Mouse (Mus musculus) bone marrow, adult 2 months (tissue): Measurements from ENCODE around the gene Sp100. TPM values are rescaled to one million over a fixed set of nuclear protein-coding genes. Genes with fewer than 3 reads are reported as not detected.
"Not testable (repeated sequence)": the region's sequence is repeated elsewhere in the genome, so short reads cannot be mapped to it uniquely, and the experiment has no call there.

Source experiments
- H3K27ac ChIP-seq: fragments of 200-500 bp; 2 replicates; pipeline ENCODE4 v1.5.1; 2012; ENCODE audit warnings: low read depth, mild to moderate bottlenecking, control low read depth, inconsistent platforms, low read length; ENCODE audit not compliant: control insufficient read depth, poor library complexity, insufficient read depth
- H3K4me1 ChIP-seq: fragments of 200-500 bp; 2 replicates; pipeline ENCODE4 v1.6.1; 2011; ENCODE audit warnings: low read length; ENCODE audit not compliant: control insufficient read depth, insufficient read depth
- H3K4me3 ChIP-seq: fragments of 200-500 bp; replicated peaks from 2 replicates; pipeline ENCODE3; 2011; ENCODE audit warnings: mild to moderate bottlenecking, low read depth, low read length, control low read depth; ENCODE audit not compliant: control insufficient read depth
- CTCF ChIP-seq: fragments of 200-500 bp; IDR thresholded peaks from 2 replicates; pipeline ENCODE4 v1.5.1; 2011; ENCODE audit warnings: low read length, control low read depth; ENCODE audit not compliant: control insufficient read depth, insufficient read depth
- POLR2A ChIP-seq: fragments of 200-500 bp; IDR thresholded peaks from 2 replicates; pipeline ENCODE4 v1.6.1; 2011; ENCODE audit warnings: low read depth, mild to moderate bottlenecking, control low read depth, low read length, borderline replicate concordance; ENCODE audit not compliant: control insufficient read depth
- WGBS: fragments of 180-500 bp; shearing (Covaris S2); methylation state at CpG from one replicate; pipeline ENCODE4 v1.1.7; 2018; 5-methylcytosine and 5-hydroxymethylcytosine counted together
- polyA plus RNA-seq: library from polyadenylated mRNA; stranded (reverse); fragments of >200 nt; gene quantifications from 2 replicates; pipeline ENCODE4 v1.2.4, GENCODE M21; 2011; ENCODE audit warnings: low replicate concordance; ENCODE audit not compliant: missing spikeins, insufficient read depth, insufficient read length

The Sp100 gene
- polyA plus RNA-seq, 1 experiment = 147 TPM

DNA sequence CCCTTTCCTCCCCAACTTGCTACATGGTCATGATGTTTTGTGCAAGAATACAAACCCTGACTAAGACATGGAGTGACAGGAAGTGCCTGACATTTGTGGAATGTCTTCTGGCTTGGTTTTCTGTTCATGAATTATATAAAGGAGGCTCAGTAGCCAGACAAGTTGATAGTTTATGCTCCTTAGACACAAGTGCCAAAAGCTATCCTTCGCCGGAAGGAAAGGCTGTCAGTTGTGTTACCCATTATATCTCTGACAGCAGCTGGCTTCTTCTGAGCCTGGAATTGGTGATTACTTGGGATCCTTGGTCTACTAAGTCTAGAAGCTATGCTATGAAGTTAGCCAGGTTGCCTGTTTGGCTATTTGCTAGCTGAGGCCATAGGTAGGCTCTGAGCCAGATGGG is 7.4 kb downstream of the Sp100 start:
- H3K4me1 ChIP-seq, H3K27ac ChIP-seq, H3K4me3 ChIP-seq: not testable (repeated sequence)
- 76% methylated on average over 2 of the region's 2 CpGs for WGBS

DNA sequence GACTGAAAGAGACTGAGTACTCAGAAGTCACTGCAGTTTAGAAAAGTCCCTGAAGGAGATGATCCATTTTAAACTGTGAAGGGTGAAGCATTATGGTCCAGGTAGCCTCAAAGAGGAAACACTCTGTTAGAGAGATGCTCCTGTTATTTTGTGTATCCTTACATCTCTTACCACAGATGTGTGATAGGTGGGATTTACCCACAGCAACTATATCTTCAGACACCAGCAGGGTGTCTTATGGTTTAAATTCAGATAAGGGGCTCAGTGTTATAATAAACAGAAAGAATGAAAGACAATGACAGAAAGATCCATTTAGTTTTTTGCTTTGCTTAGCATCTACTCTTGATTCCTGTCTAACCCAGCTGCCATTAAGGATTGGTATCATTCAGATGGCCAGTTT is 14.5 kb downstream of the Sp100 start:
- Histone ChIP-seq H3K4me3 (no peak overlapping the region), H3K4me1 (no peaks in the 10 kb centered on the region), H3K27ac (no peak overlapping the region)
- no peak for TF ChIP-seq CTCF
- TF ChIP-seq POLR2A = no peak

DNA sequence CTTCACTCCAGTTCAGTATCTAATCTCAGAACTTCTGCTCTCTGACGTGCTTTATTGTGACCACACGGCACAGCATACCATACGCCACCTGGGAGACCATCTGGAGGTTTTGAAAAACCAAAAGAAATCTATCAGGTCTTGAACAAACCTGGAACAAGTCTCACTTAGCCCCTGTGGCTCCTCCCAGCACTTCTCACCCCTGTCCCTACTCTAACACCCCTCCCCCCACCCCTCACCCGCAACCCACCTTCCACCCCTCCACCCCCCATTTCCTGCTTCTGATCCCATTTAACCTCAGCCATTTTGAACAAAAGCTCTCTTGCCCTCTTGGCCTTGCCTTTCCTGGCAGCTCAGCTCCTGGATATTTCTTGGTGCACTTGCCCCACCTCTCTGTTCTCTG is 30.4 kb downstream of the Sp100 start:
- TF ChIP-seq POLR2A (no peak), CTCF (no peak)
- H3K4me3 ChIP-seq = no peak overlapping the region
- 63% methylated on average over 4 of the region's 4 CpGs for WGBS
- no peaks in the 10 kb centered on the region for H3K4me1 ChIP-seq
- H3K27ac ChIP-seq = no peak overlapping the region

DNA sequence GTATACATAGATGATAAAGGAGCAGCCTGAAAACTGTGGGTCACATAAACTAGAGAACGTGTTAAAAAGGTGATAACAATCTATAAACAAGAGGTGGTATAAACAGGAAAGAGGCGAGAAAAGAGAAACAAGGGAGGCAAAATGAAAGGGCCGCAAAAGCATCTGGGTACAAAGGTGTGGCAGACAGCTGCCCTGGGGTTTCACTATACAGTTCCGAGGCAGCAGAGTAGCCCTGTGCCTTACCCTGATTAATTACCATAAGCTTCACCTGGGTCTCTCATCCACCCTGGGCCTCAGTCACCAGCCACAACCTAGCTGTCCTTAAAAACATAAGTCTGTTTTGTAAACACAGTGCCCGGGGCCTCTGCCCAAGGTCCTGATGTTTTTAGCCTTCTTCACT is 36.9 kb downstream of the Sp100 start:
- Histone ChIP-seq H3K27ac (no peak overlapping the region), H3K4me1 (peaks cover 2% of the 10 kb centered on the region; the same call in 1 of the 2 replicates), H3K4me3 (no peak overlapping the region)
- TF ChIP-seq CTCF = no peak
- TF ChIP-seq POLR2A = no peak
- WGBS = 77% methylated on average over 5 of the region's 5 CpGs

DNA sequence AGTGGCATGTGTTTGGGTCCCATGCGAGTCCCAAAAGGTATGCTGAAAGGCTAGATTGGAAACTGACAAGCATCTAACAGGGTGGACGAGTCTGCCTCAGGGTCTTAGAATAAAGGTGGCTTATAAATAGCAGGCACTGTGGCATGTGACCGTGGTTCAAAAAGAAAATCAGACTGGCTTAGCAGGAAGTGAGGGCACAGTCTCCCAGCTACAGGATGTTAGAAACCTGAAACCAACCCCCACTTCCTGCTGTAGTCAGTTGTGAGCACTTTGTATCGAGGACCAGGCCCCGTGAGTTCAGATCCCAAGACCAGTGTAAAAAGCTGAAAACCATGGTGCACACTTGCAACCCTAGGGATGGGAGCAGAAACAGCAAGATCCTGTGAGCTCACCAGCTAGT is 37.6 kb downstream of the Sp100 start:
- no peak for TF ChIP-seq POLR2A
- no peak for TF ChIP-seq CTCF
- 8% methylated on average over 5 of the region's 5 CpGs for WGBS
- H3K4me3 ChIP-seq = no peak overlapping the region
- H3K4me1 ChIP-seq = peaks cover 2% of the 10 kb centered on the region; the same call in 1 of the 2 replicates
- peak overlapping the region; percentile 18; the same call in 1 of the 2 replicates for H3K27ac ChIP-seq

DNA sequence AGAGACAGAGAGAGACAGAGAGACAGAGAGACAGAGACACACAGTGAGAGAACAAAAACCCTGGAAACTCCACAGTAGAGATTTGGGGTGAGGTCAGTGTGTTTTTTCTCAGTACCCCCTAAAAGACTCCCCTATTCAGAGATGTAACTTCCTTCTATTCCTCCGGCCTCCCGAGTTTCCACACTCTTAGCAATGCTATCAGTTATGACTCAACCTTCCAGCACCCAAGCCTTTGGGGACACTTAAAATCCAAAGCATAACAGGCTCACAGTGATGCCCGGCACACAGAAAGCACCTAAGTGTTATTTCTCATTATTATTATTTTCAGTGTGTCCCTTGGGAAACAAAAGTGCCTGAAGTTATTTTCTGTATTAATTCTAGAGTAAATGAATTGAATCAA is 40.8 kb downstream of the Sp100 start:
- Histone ChIP-seq H3K4me3 (no peak overlapping the region), H3K4me1 (peaks cover 2% of the 10 kb centered on the region; the same call in 1 of the 2 replicates), H3K27ac (no peak overlapping the region)
- TF ChIP-seq POLR2A (no peak), CTCF (no peak)
- 56% methylated on average over 3 of the region's 3 CpGs for WGBS

DNA sequence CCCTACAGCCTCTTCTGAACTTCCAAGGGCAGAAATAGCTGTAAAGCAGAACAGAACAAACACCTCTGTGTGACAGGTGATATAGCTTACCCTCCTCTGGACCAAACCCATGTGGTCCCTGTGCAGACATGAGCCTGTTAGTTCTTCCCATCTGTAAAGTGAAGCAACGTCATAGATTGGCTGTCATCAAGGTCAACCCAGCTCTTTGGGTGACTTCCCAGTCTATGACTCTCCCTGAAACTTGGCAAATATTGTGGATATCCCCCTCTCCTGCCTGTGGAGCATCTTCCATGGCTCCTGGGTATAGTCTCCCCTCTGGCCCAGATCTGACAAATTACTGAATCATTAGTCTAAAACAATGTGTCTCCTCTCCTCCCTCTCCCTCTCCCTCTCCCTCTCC is 42.5 kb downstream of the Sp100 start:
- TF ChIP-seq CTCF (no peak), POLR2A (no peak)
- Histone ChIP-seq H3K4me1 (peaks cover 2% of the 10 kb centered on the region; the same call in 1 of the 2 replicates), H3K4me3 (no peak overlapping the region), H3K27ac (no peak overlapping the region)
- WGBS = 63% methylated on average over 1 of the region's 1 CpGs

DNA sequence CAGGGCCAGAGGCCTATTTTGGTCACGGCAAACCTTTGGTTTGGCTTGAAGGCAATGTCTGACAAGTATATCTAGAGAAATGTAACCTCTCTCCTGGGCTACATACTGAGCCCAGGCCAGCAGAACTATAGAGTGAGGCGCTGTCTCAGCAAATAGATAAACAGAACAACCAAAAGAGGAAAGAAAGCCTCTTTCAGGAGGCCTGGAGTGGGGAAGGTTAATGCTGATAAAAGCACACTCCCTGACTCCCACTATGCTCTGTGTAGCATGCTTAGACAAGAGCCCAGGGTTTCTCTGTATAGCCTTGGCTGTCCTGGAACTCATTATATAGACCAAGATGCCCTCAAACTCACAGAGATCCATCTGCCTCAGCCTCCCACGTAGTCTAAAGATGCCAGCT is 43.5 kb downstream of the Sp100 start:
- H3K4me1 ChIP-seq = peaks cover 1% of the 10 kb centered on the region
- 68% methylated on average over 3 of the region's 3 CpGs for WGBS
- H3K4me3 ChIP-seq = no peak overlapping the region
- no peak overlapping the region for H3K27ac ChIP-seq
- no peak for TF ChIP-seq CTCF
- TF ChIP-seq POLR2A = no peak

DNA sequence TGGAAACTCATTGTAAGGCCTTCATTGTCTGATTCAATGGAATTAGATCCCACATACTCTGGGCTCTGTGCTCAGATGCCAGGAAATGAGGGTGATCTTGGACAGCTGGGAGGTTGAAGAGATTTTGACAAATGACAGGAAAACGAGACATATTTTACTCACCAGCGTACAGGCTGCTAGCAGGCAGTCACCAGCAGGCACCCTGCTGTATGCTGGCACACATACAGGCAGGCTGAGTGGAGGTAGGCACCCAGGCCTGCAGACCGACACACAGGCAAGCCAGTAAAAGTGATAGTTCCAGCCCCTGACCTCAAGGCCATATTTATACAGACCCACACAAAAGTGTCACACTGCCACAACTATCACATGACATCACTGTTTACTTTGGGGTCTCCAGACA is 45.9 kb downstream of the Sp100 start:
- WGBS = 88% methylated on average over 3 of the region's 3 CpGs
- Histone ChIP-seq H3K4me3 (no peak overlapping the region), H3K27ac (no peak overlapping the region), H3K4me1 (peaks cover 1% of the 10 kb centered on the region)
- no peak for TF ChIP-seq CTCF
- TF ChIP-seq POLR2A = no peak
